Mouse (Mus musculus): ENCODE data around the gene Galnt16. TPM values are rescaled to one million over a fixed set of nuclear protein-coding genes. Genes with fewer than 3 reads are reported as not detected.
A peak's percentile ranks its signal among the peaks of the same experiment; 100 is the strongest.

Galnt16 gene
- polyA plus RNA-seq, 1 experiment, result 28.1 TPM

- no peak for TF ChIP-seq CTCF (IDR thresholded peaks at IDR 0.05; ENCODE audit: borderline replicate concordance, extremely low read depth, insufficient read depth, insufficient read length)
- TF ChIP-seq POLR2A (IDR thresholded peaks at IDR 0.05; ENCODE audit: borderline replicate concordance, extremely low read depth, insufficient read depth, insufficient read length, poor library complexity, severe bottlenecking), result no peak
- DNase-seq (ENCODE audit: low read depth), result peak; percentile 30
Measured at GRCm38 (mm10) chr12:80533876-80534275, 15.8 kb downstream of the Galnt16 start.

GRCm38 (mm10) chr12:80537313-80537712 lies 19.2 kb downstream of the Galnt16 start:
- TF ChIP-seq POLR2A (IDR thresholded peaks at IDR 0.05; ENCODE audit: borderline replicate concordance, extremely low read depth, insufficient read depth, insufficient read length, poor library complexity, severe bottlenecking) (no peak), CTCF (IDR thresholded peaks at IDR 0.05; ENCODE audit: borderline replicate concordance, extremely low read depth, insufficient read depth, insufficient read length) (no peak)

DNA sequence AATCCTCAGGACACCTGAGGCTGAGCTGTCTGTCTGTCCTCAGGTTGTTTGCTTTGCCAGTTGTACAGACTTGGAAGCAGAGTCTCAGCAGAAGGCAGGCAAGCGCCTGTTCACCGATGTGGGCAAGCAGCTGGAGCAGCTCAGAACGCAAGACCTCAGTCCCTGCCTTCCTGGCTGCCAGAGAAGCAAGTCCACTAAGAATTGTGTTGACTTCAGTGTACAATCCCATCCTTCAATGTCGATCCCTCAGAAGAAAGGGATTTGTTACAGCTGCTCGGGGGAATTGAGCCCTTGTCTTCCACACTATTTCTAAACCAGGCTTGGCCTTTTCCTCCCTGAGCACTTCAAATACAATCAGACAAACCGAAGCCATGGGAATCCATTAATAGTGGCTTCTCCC lies 20.2 kb downstream of the Galnt16 start:
- TF ChIP-seq CTCF (IDR thresholded peaks at IDR 0.05; ENCODE audit: borderline replicate concordance, extremely low read depth, insufficient read depth, insufficient read length) (no peak), POLR2A (IDR thresholded peaks at IDR 0.05; ENCODE audit: borderline replicate concordance, extremely low read depth, insufficient read depth, insufficient read length, poor library complexity, severe bottlenecking) (no peak)
- no peak for DNase-seq (ENCODE audit: low read depth)

More at GRCm38 (mm10) chr12:80537313-80537712, 19.2 kb downstream of the Galnt16 start:
- no peak for DNase-seq (ENCODE audit: low read depth)

- DNase-seq (ENCODE audit: low read depth), result peak; percentile 81
Measured at GRCm38 (mm10) chr12:80545310-80545709, 27.2 kb downstream of the Galnt16 start.

DNA sequence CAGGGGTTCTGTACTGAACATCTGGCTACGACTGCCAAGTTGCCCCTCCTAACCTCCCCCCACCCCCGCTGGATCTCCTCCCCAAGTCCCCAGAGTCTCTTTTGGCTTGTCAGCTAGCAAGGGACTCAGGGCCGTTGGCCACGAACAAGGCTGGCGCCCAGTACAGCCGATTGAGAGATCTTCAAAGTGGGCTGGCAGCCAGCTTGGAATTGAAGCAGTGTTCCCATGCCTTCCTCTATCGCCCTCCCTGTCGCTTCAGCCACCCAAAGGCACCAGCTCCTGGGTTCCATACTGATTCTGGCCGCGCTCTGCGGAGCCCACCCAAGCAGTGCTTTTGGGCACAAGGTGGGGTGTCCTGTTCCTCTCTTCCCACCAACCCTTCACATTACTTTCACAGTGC lies 31.6 kb downstream of the Galnt16 start:
- DNase-seq (ENCODE audit: low read depth), result peak; percentile 59

More at GRCm38 (mm10) chr12:80545310-80545709, 27.2 kb downstream of the Galnt16 start:
- TF ChIP-seq CTCF (IDR thresholded peaks at IDR 0.05; ENCODE audit: borderline replicate concordance, extremely low read depth, insufficient read depth, insufficient read length) (no peak), POLR2A (IDR thresholded peaks at IDR 0.05; ENCODE audit: borderline replicate concordance, extremely low read depth, insufficient read depth, insufficient read length, poor library complexity, severe bottlenecking) (no peak)

GRCm38 (mm10) chr12:80553157-80553556 lies 35.1 kb downstream of the Galnt16 start:
- DNase-seq (ENCODE audit: low read depth), result no peak
- no peak for TF ChIP-seq CTCF (IDR thresholded peaks at IDR 0.05; ENCODE audit: borderline replicate concordance, extremely low read depth, insufficient read depth, insufficient read length)
- TF ChIP-seq POLR2A (IDR thresholded peaks at IDR 0.05; ENCODE audit: borderline replicate concordance, extremely low read depth, insufficient read depth, insufficient read length, poor library complexity, severe bottlenecking), result no peak

More for the DNA sequence above, 31.6 kb downstream of the Galnt16 start:
- no peak for TF ChIP-seq POLR2A (IDR thresholded peaks at IDR 0.05; ENCODE audit: borderline replicate concordance, extremely low read depth, insufficient read depth, insufficient read length, poor library complexity, severe bottlenecking)
- TF ChIP-seq CTCF (IDR thresholded peaks at IDR 0.05; ENCODE audit: borderline replicate concordance, extremely low read depth, insufficient read depth, insufficient read length), result no peak

GRCm38 (mm10) chr12:80554312-80554711 lies 36.2 kb downstream of the Galnt16 start:
- TF ChIP-seq CTCF (IDR thresholded peaks at IDR 0.05; ENCODE audit: borderline replicate concordance, extremely low read depth, insufficient read depth, insufficient read length) (no peak), POLR2A (IDR thresholded peaks at IDR 0.05; ENCODE audit: borderline replicate concordance, extremely low read depth, insufficient read depth, insufficient read length, poor library complexity, severe bottlenecking) (no peak)
- DNase-seq (ENCODE audit: low read depth), result no peak

DNA sequence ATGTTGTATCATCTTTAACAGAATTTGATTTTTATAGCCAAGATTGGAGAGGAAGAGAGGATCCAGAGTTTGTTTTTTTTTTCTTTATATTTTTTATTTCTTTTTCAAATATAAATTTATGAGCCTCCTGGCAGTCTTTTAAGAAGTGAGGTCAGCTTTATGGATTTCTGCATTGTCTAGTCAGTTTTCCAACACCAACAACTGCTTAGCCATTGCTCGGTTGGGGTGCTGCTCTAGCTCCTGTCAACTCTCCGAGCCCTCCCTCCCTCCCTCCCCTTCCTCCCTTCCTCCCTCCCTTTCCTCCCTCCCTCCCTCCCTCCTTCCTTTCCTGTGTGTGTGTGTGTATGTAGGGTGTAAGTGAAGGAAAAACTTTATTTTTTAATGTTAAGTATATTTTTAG lies 43.8 kb downstream of the Galnt16 start:
- DNase-seq (ENCODE audit: low read depth), result no peak
- no peak for TF ChIP-seq POLR2A (IDR thresholded peaks at IDR 0.05; ENCODE audit: borderline replicate concordance, extremely low read depth, insufficient read depth, insufficient read length, poor library complexity, severe bottlenecking)
- TF ChIP-seq CTCF (IDR thresholded peaks at IDR 0.05; ENCODE audit: borderline replicate concordance, extremely low read depth, insufficient read depth, insufficient read length), result no peak

GRCm38 (mm10) chr12:80562793-80563192 lies 44.7 kb downstream of the Galnt16 start:
- peak; percentile 53 for DNase-seq (ENCODE audit: low read depth)
- TF ChIP-seq POLR2A (IDR thresholded peaks at IDR 0.05; ENCODE audit: borderline replicate concordance, extremely low read depth, insufficient read depth, insufficient read length, poor library complexity, severe bottlenecking) (no peak), CTCF (IDR thresholded peaks at IDR 0.05; ENCODE audit: borderline replicate concordance, extremely low read depth, insufficient read depth, insufficient read length) (no peak)

DNA sequence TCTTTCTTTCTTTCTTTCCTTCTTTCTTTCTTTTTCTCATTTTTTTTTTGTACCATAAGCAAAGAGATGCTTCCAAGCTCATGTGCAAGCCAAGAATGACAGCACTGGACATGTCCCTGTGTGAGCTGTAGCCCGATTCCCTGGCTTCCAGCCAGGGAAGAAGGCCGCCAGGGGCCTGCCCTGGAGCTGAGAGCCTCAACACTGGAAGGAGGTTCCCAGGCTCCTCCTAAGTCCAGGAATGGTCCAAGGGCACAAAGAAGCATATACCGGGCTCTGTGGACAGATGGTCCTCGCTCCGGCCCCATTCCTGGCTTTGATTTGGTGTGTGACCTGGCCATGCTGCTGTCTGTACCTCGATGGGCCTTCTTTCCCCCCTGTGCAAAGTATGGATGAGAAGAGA lies 46.9 kb downstream of the Galnt16 start:
- TF ChIP-seq POLR2A (IDR thresholded peaks at IDR 0.05; ENCODE audit: borderline replicate concordance, extremely low read depth, insufficient read depth, insufficient read length, poor library complexity, severe bottlenecking), result no peak
- TF ChIP-seq CTCF (IDR thresholded peaks at IDR 0.05; ENCODE audit: borderline replicate concordance, extremely low read depth, insufficient read depth, insufficient read length), result no peak
- DNase-seq (ENCODE audit: low read depth), result no peak

DNA sequence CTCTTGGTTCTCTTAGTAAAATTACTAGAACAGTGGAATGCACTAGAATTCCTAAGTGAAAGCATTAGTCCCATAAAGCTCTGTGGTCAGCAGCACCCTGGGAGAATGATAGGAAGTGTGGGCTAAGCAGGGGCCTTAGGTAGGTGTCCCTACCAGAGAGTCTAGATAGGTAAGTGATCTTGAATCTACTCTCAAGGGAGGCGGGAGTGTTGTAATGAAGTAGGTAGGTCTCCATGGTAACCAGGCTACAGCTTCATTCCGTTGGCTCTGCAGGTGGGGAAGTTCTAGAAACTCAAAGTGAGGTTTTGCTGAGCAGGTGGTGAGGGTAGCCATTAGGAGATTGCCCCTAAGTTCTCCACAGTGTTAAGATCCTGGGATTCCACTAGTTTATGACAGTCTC lies 47.7 kb downstream of the Galnt16 start:
- TF ChIP-seq CTCF (IDR thresholded peaks at IDR 0.05; ENCODE audit: borderline replicate concordance, extremely low read depth, insufficient read depth, insufficient read length), result no peak
- TF ChIP-seq POLR2A (IDR thresholded peaks at IDR 0.05; ENCODE audit: borderline replicate concordance, extremely low read depth, insufficient read depth, insufficient read length, poor library complexity, severe bottlenecking), result no peak

GRCm38 (mm10) chr12:80566502-80566901 lies 48.4 kb downstream of the Galnt16 start:
- TF ChIP-seq CTCF (IDR thresholded peaks at IDR 0.05; ENCODE audit: borderline replicate concordance, extremely low read depth, insufficient read depth, insufficient read length), result no peak
- TF ChIP-seq POLR2A (IDR thresholded peaks at IDR 0.05; ENCODE audit: borderline replicate concordance, extremely low read depth, insufficient read depth, insufficient read length, poor library complexity, severe bottlenecking), result no peak
- DNase-seq (ENCODE audit: low read depth), result peak; percentile 36

More for the DNA sequence above, 47.7 kb downstream of the Galnt16 start:
- DNase-seq (ENCODE audit: low read depth), result no peak
